16 mouse cellular contexts compared by ENCODE assay signal in the genomic region with DNA sequence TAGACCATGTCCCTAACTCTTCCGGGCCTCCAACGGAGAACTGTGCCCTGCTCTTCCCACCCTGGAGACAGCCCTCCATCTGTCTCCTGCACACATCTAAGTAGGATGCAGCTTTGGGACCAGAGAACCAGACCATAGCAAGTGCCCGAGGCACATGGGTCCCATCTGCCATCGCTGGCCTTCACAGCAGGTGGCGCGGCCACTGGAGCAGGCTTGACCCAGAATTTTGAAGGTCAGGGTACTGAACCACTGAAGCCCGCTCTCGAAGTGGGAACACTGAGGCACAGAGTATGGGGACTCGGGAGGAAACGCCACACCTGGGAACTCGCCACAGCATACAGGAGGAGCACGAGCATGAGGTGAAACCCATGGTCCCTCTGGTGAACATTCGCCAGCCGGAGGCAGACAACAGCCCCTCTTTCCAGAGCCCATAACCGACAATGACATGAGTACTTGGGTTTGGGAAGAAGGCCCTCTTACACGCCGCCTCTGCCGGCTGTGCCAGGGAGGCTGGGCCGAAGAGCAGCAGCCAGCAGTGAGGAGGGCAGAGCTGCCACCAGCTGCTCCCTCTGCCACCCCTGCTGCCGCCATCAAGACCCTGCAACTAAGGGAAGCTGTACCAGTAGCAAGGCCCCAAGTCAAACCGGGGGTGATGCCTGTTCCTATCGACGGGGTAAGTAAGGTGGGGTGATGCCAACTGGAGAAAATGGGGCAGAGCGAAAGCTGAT. TPM values are rescaled to one million over a fixed set of nuclear protein-coding genes. Genes with fewer than 3 reads are reported as not detected.
DNase-seq lines count a peak whose midpoint lies in the region; ATAC-seq and TF ChIP-seq lines count a peak whose summit lies in the region.
"Had no signal": no experiment of that assay in that cellular context is flagged by ENCODE, and none has a peak within 500 bp of the region (broad histone marks: within the 10 kb centered on the region; RNA-seq: fewer than 3 reads in every experiment).

No protein-coding gene starts in this region.

- no peak overlapping the region for H3K27ac ChIP-seq in left cerebral cortex, adult 2 months
- H3K27ac ChIP-seq in hindbrain, embryonic 14.5 days, result 0 out of 2 replicates have a peak overlapping the region, but pooled peaks have one; percentile 46
- H3K27ac ChIP-seq: heart, adult 2 months; macrophage had no signal

- peaks cover 97% of the 10 kb centered on the region for H3K9me3 ChIP-seq in G1E (replicated peaks)
- no peaks in the 10 kb centered on the region for H3K9me3 ChIP-seq in hindbrain, embryonic 14.5 days (ENCODE audit: control insufficient read depth, low read length)

- no peaks in the 10 kb centered on the region for H3K4me1 ChIP-seq in G1E (ENCODE audit: insufficient read depth, low read depth, low read length)
- H3K4me1 ChIP-seq in hindbrain, embryonic 14.5 days (replicated peaks; ENCODE audit: control insufficient read depth, insufficient read depth, low read length), result peaks cover 66% of the 10 kb centered on the region

- no peak overlapping the region for H3K9ac ChIP-seq in hindbrain, embryonic 14.5 days
- H3K9ac ChIP-seq: lung, embryonic 14.5 days had no signal

- ATAC-seq in G1E (ENCODE audit: extremely low read depth, insufficient number of reproducible peaks, low FRiP score, poor library complexity, severe bottlenecking), result no peak
- no peak for ATAC-seq in hindbrain, embryonic 14.5 days (ENCODE audit: low FRiP score)
- ATAC-seq: intestine, postnatal 0 days had no signal

- H3K4me2 ChIP-seq in hindbrain, embryonic 14.5 days (replicated peaks), result no peak overlapping the region
- H3K4me2 ChIP-seq: lung, embryonic 14.5 days had no signal

- no peak overlapping the region for H3K4me3 ChIP-seq in left cerebral cortex, adult 2 months
- H3K4me3 ChIP-seq in G1E (ENCODE audit: low read depth, low read length), result peak overlapping the region; percentile 5; the same call in 1 of the 2 replicates
- no peak overlapping the region for H3K4me3 ChIP-seq in hindbrain, embryonic 14.5 days (replicated peaks; ENCODE audit: low read length)
- H3K4me3 ChIP-seq: heart, adult 2 months had no signal

- H3K36me3 ChIP-seq in G1E (replicated peaks), result no peaks in the 10 kb centered on the region
- H3K36me3 ChIP-seq in hindbrain, embryonic 14.5 days (replicated peaks; ENCODE audit: control insufficient read depth, insufficient read depth), result no peaks in the 10 kb centered on the region

- intact Hi-C loops in left cerebral cortex, postnatal 4 days (cut with DNase I), result no loop called here
- intact Hi-C loops in left cerebral cortex, adult 2 months (cut with DNase I), result no loop called here

- 72% methylated on average over 24 of the region's 24 CpGs for WGBS in hindbrain, embryonic 14.5 days

- DNase-seq in cerebellum, postnatal 10 days, result peak; percentile 69 to 79
- DNase-seq in cerebellum, adult 9-10 months, result no peak
- peak; percentile 68 for DNase-seq in left cerebral cortex, postnatal 4 days
- no peak for DNase-seq in left cerebral cortex, adult 2 months (ENCODE audit: extremely low spot score in 1 of 2, low spot score in 2 of 2)
- DNase-seq in G1E (ENCODE audit: low spot score) (no peak), adipocyte (ENCODE audit: low spot score) (no peak)
- DNase-seq in hindbrain, embryonic 14.5 days (ENCODE audit: low spot score), result no peak
- DNase-seq in yolk sac, embryonic 10.5 days (ENCODE audit: low spot score), result no peak
- DNase-seq: adrenal gland, adult 2 months; heart, adult 2 months; kidney, postnatal 14 days; layer of hippocampus, adult 9-11 months; liver; lung, embryonic 14.5 days had no signal

- no peak for TF ChIP-seq CTCF in left cerebral cortex, adult 2 months (IDR thresholded peaks at IDR 0.05)
- TF ChIP-seq CTCF in G1E (IDR thresholded peaks at IDR 0.05; ENCODE audit: low read depth, low read length), result no peak

- no peaks in the 10 kb centered on the region; the same call in 1 of the 2 replicates for H3K27me3 ChIP-seq in G1E (ENCODE audit: insufficient read depth, low read length)
- no peaks in the 10 kb centered on the region for H3K27me3 ChIP-seq in hindbrain, embryonic 14.5 days (ENCODE audit: control insufficient read depth, insufficient read depth, low read length)

RNA-seq across cellular contexts. Expression of gene Ccdc85c, which starts 15.7 kb away (rescaled TPM):
- 10 to 100 TPM; 60.2 to 64.1 TPM for total RNA-seq in left cerebral cortex, postnatal 4 days (2021)
- total RNA-seq in left cerebral cortex, adult 2 months (2021), result 10 to 100 TPM; 73.7 to 79.3 TPM
- total RNA-seq in G1E (2014; fragmentation: Nextera tagmentation) (not detected in 2 replicates), G1E (2017) (0.05 TPM in 1 of 2 replicates, not detected in the other)
- not detected in 2 replicates for polyA plus RNA-seq in G1E (2012)
- 13.9 and 16.5 TPM in 2 replicates for polyA plus RNA-seq in hindbrain, embryonic 14.5 days (2014; fragmentation: Nextera tagmentation; extraction: Ambion mirVana)

RNA-seq across cellular contexts. Expression of gene Hhipl1, which starts 46.6 kb away (rescaled TPM):
- total RNA-seq in left cerebral cortex, postnatal 4 days (2021), result 1 to 10 TPM; 6.3 to 6.6 TPM
- total RNA-seq in left cerebral cortex, adult 2 months (2021), result 1 to 10 TPM; 7.1 to 7.4 TPM
- total RNA-seq in G1E (2014; fragmentation: Nextera tagmentation) (not detected in 2 replicates), G1E (2017) (0.05 and 0.06 TPM in 2 replicates)
- polyA plus RNA-seq in G1E (2012), result not detected in 2 replicates
- polyA plus RNA-seq in hindbrain, embryonic 14.5 days (2014; fragmentation: Nextera tagmentation; extraction: Ambion mirVana), result 1.8 and 1.9 TPM in 2 replicates
- polyA plus RNA-seq: macrophage had no signal

Comparison
In these comparisons a context has a peak if more than half of its experiments do, and no peak if none do; other contexts are left out.
1. DNase-seq: peak in cerebellum, postnatal 10 days (2 of 2) and left cerebral cortex, postnatal 4 days (single experiment); none in cerebellum, adult 9-10 months (single experiment), left cerebral cortex, adult 2 months (0 of 2), G1E (single experiment), hindbrain, embryonic 14.5 days (single experiment), yolk sac, embryonic 10.5 days (single experiment) and adipocyte (single experiment).
2. RNA of gene Ccdc85c, which starts 15.7 kb away (total RNA-seq): 73.7 to 79.3 TPM in left cerebral cortex, adult 2 months and 60.2 to 64.1 TPM in left cerebral cortex, postnatal 4 days; 0.05 TPM in G1E; every median in the first group is over 10 times any median in the second.
3. RNA of gene Hhipl1, which starts 46.6 kb away (total RNA-seq): 7.1 to 7.4 TPM in left cerebral cortex, adult 2 months and 6.3 to 6.6 TPM in left cerebral cortex, postnatal 4 days; 0.05 to 0.06 TPM in G1E; every median in the first group is over 4 times any median in the second.